Mouse (Mus musculus) ES-E14 (cell line): ENCODE results near the gene Hist1h3g.

Source experiments
- CHD2 ChIP-seq: IDR thresholded peaks from 2 replicates; pipeline ENCODE4 v1.6.1; 2014; ENCODE audit warnings: mild to moderate bottlenecking, low read depth, low read length, inconsistent platforms
- MAFK ChIP-seq: IDR thresholded peaks from 2 replicates; pipeline ENCODE4 v1.6.1; 2014; ENCODE audit warnings: mild to moderate bottlenecking, low read depth, low read length, inconsistent platforms; ENCODE audit not compliant: insufficient read depth
- ZC3H11A ChIP-seq: IDR thresholded peaks from 2 replicates; pipeline ENCODE4 v1.6.1; 2012; ENCODE audit warnings: low read depth, mild to moderate bottlenecking, inconsistent platforms, low read length, borderline replicate concordance

DNA sequence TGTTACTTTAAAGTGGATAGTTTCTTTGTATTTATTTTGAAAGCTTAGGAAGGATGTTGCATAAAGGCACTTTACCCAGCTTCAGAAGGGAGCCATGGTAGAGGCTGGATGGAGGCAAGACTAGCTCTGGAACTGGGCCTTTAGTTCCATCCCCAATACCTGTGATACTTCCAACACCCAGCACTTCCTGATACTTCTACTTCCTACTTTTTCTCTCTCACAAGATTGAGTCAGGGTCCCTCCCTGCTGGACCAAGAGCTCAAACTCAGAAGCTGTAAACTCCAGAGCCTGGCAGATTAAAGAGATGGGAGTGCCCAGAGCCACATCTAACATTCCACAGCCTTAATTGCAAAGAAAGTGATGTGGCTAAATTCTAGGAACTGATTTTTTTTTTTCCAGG lies 49.1 kb downstream of the Hist1h3g start:
- TF ChIP-seq CHD2 = no peak
- no peak for TF ChIP-seq MAFK
- TF ChIP-seq ZC3H11A = no peak
